Mouse (Mus musculus) CD4-positive, CD25-positive, alpha-beta regulatory T cell, adult 4 months (primary cell): ENCODE measurements around the gene Dnah7b. TPM values are rescaled to one million over a fixed set of nuclear protein-coding genes. Genes with fewer than 3 reads are reported as not detected.
"Not testable (repeated sequence)": the region's sequence is repeated elsewhere in the genome, so short reads cannot be mapped to it uniquely, and the experiment has no call there.

Experiments
- ATAC-seq: one replicate; pipeline ENCODE4 v1.8.0; 2017
- polyA plus RNA-seq, 2 experiments: library from polyadenylated mRNA; unstranded; fragments of 100-300 nt; shearing (Covaris generic); gene quantifications; one replicate each; pipeline ENCODE4 v1.2.1; 2017

Dnah7b gene
- polyA plus RNA-seq, 2 experiments from 2014 or later: 1.6 TPM; not detected in 1

GRCm38 (mm10) chr1:46325942-46326341 lies 259.8 kb downstream of the Dnah7b start:
- ATAC-seq: not testable (repeated sequence)

- not testable (repeated sequence) for ATAC-seq
Measured at GRCm38 (mm10) chr1:46345301-46345700, 279.2 kb downstream of the Dnah7b start.

- not testable (repeated sequence) for ATAC-seq
Measured at GRCm38 (mm10) chr1:46380641-46381040, 314.5 kb downstream of the Dnah7b start.

GRCm38 (mm10) chr1:46394681-46395297 lies 328.7 kb downstream of the Dnah7b start:
- ATAC-seq: not testable (repeated sequence)

GRCm38 (mm10) chr1:46408324-46409115 lies 342.4 kb downstream of the Dnah7b start:
- no peak for ATAC-seq

- not testable (repeated sequence) for ATAC-seq
Measured at GRCm38 (mm10) chr1:46414798-46415197, 348.7 kb downstream of the Dnah7b start.

- not testable (repeated sequence) for ATAC-seq
Measured at GRCm38 (mm10) chr1:46416946-46417345, 350.8 kb downstream of the Dnah7b start.

- ATAC-seq: not testable (repeated sequence)
Measured at GRCm38 (mm10) chr1:46418966-46419365, 352.9 kb downstream of the Dnah7b start.

Other genes starting within 250 kb of the Dnah7b start
- gene Gm5269, start 176.0 kb upstream of the Dnah7b start, polyA plus RNA-seq: not detected
- gene Slc40a1, start 139.8 kb upstream of the Dnah7b start, polyA plus RNA-seq: 1 to 10 TPM; 1.2 to 6.7 TPM